Mouse (Mus musculus): ENCODE data around the gene Snapin.

The Snapin gene

GRCm38 (mm10) chr3:90490696-90491256 is at the start of gene Snapin:
Gene Snapin (minus strand): TSS chr3:90491033.
- DNase-seq (ENCODE audit: low spot score), result peak; percentile 88

GRCm38 (mm10) chr3:90537905-90538296 is 47.1 kb upstream of the Snapin start:
- DNase-seq (ENCODE audit: low spot score), result no peak

DNA sequence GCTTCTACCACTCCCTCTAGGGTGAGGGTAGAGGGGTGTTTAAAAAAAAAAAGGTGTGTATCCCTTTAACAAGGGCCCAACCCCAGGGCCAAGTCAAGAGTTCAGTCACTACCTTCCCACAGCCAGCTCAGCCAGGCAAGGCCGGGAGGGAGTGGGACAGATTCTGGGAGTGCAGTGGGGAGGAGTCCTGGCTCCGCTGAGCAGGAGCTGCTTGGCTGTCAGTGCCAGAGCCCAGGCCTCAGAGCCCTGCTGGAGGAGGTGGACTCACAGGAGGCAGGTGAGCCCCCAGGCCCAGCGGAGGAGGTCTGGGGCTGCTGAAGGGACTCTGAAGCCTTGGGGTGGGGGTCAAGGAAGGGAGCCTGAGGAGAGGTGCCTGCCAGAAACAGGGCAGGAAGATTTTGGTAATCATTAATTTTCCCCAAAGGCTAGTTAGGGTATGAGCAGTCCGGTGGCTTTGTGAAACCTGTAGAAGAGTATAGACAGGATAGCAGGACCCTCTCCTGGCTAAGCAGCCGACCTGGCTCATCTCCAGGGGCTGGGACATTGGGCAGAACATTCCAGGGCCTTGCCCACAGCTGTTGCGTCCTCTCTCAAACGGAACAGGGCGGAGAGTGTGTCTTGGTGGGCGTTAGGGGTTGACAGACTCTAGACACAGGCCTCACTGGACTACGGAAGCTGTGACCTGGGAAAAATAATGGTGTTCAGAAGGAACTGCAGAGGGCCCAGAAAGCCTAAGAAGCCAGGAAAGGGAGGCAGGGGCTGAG is 46.5 kb upstream of the Snapin start, which contains the start of gene S100a16:
TSS of gene S100a16 (plus strand) at position 114 of the 764 bp plus-strand sequence.
- peak; percentile 61 for DNase-seq (ENCODE audit: low spot score)

DNA sequence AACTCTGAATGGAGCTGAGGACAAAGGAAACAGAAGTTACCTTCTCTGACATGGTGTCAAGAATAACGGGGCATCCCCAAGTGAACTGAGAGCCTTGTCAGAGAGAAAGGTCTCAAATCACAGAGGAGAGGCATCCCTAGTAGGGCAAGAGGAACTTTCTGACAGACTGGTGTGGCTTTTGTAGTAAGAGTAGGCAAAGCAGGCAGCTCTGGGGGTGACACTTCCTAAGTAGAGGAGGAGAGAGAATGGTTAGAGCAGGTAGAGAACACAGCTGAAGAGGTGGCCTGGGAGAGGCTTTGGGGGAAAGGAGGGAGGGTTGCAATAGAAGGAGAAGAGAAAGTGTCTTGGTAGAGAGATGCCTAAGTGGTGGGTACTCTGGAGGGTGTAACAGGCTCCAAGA is 44.6 kb upstream of the Snapin start:
- no peak for DNase-seq (ENCODE audit: low spot score)

- no peak for DNase-seq (ENCODE audit: low spot score)
Measured at GRCm38 (mm10) chr3:90531713-90532112, 40.9 kb upstream of the Snapin start.

- DNase-seq (ENCODE audit: low spot score), result no peak
Measured at GRCm38 (mm10) chr3:90527291-90527873, 36.5 kb upstream of the Snapin start.

DNA sequence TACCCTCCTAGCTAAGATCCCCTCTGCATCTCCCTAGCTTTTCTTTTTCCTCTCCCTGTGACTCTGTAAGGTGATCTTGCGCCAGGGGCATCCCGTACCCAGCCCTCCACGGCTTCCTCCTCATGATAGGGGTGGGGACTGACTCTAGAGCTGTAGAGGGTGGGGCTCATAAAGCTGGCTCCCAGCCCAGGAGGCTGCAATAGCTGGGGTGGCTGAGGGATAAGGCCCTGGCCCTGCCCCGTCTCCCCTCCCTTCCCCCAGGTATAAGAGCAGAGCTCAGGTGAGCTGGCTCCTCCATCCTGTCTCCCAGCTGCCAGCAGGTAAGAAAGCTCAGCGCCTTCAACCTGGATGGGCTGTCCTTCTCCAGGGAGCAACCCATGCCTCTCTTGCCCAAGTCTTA is 35.7 kb upstream of the Snapin start, which contains the start of gene S100a14:
TSS of gene S100a14 (plus strand) at position 277 of the 400 bp plus-strand sequence.
- no peak for DNase-seq (ENCODE audit: low spot score)

DNA sequence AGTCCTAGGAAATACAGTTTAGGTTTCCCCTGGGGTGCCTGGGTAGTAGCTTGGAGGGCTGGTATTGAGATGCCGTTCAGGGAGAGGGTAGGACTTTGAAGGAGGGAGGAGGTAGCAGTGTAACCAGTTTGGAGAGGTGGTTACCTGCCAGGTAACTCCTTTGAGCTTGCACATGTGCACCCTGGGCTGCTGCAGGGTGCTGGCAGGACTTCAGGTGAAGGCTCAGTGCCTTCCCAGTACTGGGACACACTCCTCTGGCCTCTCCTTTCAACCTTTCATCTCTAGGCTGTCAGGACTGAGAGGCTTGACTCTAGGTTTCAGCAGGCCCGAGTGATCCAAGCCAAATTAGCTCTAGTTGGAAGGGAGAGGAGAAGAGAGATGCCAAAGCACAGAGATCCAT is 35.2 kb upstream of the Snapin start:
- no peak for DNase-seq (ENCODE audit: low spot score)

DNA sequence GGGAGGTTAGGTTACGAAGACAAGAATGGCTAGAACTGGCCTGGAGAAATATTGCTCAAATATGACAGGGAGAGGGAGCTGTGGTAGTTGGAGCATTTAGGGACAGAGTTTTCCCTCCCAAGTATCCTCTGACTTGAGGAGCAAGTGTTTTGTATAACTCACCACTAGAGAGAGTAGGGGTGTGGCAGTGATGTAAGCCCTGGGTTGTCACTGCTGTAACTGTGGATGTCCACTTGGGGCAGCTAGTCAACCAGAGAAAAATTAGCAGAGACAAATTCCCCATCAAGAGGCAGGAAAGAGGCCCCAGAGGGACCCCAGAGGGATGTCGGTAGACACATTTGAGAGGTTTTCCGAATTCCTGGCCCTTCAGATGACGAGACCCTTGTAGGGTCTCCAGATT is 34.6 kb upstream of the Snapin start:
- no peak for DNase-seq (ENCODE audit: low spot score)

DNA sequence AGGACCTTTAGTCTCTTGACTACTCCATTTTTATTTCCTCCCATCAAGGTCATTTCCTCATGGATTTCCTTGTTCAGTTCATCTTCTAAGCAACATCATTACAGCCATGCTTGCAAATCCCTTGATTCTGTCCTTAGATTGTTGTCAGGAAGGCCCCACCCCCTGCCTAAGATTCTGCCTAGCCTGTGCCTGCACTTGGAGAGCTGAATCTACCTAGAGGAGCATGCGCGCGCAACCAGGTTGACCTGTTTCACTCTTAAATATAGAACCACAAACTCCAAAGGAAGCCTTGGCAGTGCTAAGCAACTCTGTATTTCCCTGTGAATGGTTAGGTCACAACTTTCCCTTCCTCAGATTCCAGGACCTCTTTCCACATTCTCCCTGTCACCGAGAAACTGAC is 26.9 kb upstream of the Snapin start:
- DNase-seq (ENCODE audit: low spot score), result no peak

DNA sequence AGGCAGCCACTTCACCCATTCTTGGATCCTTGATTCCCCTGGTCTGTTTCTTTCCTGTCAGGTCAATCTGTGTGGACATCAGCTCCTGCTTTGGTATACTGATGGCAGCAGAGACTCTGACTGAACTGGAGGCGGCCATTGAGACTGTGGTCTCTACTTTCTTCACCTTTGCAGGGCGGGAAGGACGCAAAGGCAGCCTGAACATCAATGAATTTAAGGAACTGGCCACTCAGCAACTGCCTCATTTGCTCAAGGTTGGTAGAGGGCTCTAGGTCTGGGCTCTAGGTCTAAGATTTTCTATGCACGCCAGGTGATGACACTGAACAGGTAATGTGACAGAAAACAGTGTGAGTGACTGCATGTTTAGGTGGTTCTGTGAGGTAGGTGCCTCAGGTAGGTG is 25.0 kb upstream of the Snapin start:
- no peak for DNase-seq (ENCODE audit: low spot score)

- DNase-seq (ENCODE audit: low spot score), result no peak
Measured at GRCm38 (mm10) chr3:90515242-90515641, 24.4 kb upstream of the Snapin start.

DNA sequence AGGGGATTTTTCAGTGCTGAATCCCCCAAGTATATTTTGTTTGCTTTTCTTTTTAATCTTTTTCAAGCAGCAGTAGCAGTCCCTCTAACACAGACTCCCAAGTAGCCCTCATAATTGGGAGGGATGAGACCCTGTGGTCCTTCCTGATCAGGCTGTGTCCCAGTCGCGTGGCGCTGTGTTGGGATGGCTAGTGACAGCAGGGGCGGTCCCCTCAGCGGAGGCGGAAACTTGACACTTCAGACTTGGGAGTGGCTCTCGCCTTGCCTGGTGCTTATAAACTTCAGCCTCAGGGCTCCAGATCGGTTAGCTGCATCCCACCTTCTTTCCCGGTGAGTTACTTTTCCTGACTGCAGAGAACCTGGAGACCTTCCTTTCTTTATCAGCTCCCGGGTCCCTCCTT is 23.9 kb upstream of the Snapin start:
- no peak for DNase-seq (ENCODE audit: low spot score)

- DNase-seq (ENCODE audit: low spot score), result no peak
Measured at GRCm38 (mm10) chr3:90513796-90514590, 23.2 kb upstream of the Snapin start, which contains the start of the genes S100a1 and S100a13. Gene S100a1 (minus strand): TSS chr3:90514392. Gene S100a13 (plus strand): TSS chr3:90514435.

GRCm38 (mm10) chr3:90512948-90513642 is 22.3 kb upstream of the Snapin start:
- no peak for DNase-seq (ENCODE audit: low spot score)

DNA sequence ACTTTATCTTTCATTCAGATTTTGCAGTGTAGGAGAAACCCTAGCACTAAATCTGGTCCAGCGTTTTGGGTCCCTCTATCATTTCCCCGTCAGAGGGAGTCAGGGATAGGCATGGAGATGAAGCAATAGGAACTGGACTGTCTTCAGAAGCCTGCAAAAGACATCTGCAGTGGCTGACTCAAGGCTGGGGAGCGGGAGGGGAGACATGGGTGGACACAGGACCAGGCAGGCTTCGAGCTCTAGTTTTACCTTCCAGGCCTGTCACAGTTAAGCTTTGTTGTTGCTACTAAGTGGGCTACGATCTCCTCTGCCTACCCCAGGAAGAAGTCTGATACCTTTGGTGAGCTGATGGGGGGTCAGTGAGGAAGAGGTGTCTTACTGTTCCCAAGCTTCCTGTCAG is 21.4 kb upstream of the Snapin start:
- DNase-seq (ENCODE audit: low spot score), result no peak

DNA sequence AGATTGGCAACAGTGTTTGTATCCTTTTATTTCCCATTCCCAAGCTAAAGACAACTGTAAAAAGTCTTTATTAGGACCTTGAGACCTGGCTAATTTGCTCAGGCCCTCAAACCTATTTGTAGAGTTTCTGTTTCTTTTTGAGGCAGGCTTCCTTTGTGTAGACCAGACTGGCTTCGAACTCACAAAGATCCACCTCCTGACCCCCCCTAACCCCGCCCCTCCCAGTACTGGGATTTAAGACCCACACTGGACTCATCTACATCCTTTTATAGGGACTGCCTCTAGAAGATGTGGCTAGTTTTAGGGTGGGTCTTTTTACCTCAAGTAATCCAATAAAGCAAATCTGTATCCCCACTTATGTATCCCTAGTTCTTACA is 18.9 kb upstream of the Snapin start:
- no peak for DNase-seq (ENCODE audit: low spot score)

GRCm38 (mm10) chr3:90508950-90509746 is 18.3 kb upstream of the Snapin start, which contains the start of gene Chtop:
Gene Chtop (minus strand): TSS chr3:90509498.
- DNase-seq (ENCODE audit: low spot score), result peak; percentile 98

- no peak for DNase-seq (ENCODE audit: low spot score)
Measured at GRCm38 (mm10) chr3:90508287-90508949, 17.6 kb upstream of the Snapin start.

- DNase-seq (ENCODE audit: low spot score), result no peak
Measured at GRCm38 (mm10) chr3:90506362-90506761, 15.5 kb upstream of the Snapin start.
